Mouse (Mus musculus) forebrain, embryonic 14.5 days (tissue): ENCODE measurements around the gene Rpap3. TPM values are rescaled to one million over a fixed set of nuclear protein-coding genes. Genes with fewer than 3 reads are reported as not detected.

Source experiments
- ATAC-seq: fragments of 200-750 bp; cut with Nextera tagmentation; 2 replicates; pipeline ENCODE4 v1.8.0; 2017; ENCODE audit warnings: mild to moderate bottlenecking, moderate library complexity
- DNase-seq: peaks from one replicate; pipeline ENCODE4 v3.0.0-alpha.2; 2015; ENCODE audit warnings: low spot score
- H3K27ac ChIP-seq: fragments of 300-500 bp; sonication (generic); 2 replicates; pipeline ENCODE4 v1.5.1; 2014; ENCODE audit warnings: low read depth, mild to moderate bottlenecking, control low read depth, low read length, moderate library complexity
- H3K27me3 ChIP-seq: fragments of 300-500 bp; sonication (generic); replicated peaks from 2 replicates; pipeline ENCODE4 v1.6.1; 2014; ENCODE audit warnings: low read length, control low read depth, mixed read lengths; ENCODE audit not compliant: control insufficient read depth, insufficient read depth
- H3K36me3 ChIP-seq: fragments of 300-500 bp; sonication (generic); 2 replicates; pipeline ENCODE4 v1.6.1; 2014; ENCODE audit warnings: low read length, control low read depth; ENCODE audit not compliant: control insufficient read depth, insufficient read depth
- H3K4me1 ChIP-seq: fragments of 300-500 bp; sonication (generic); 2 replicates; pipeline ENCODE4 v1.6.1; 2014; ENCODE audit warnings: antibody characterized with exemption, low read length, control low read depth; ENCODE audit not compliant: control insufficient read depth, insufficient read depth
- H3K4me2 ChIP-seq: fragments of 300-500 bp; sonication (generic); 2 replicates; pipeline ENCODE4 v1.6.1; 2014; ENCODE audit warnings: mild to moderate bottlenecking, control low read depth, low read length
- H3K4me3 ChIP-seq: fragments of 300-500 bp; sonication (generic); 2 replicates; pipeline ENCODE4 v1.5.1; 2014; ENCODE audit warnings: low read depth, low read length, control low read depth
- H3K9ac ChIP-seq: fragments of 300-500 bp; sonication (generic); 2 replicates; pipeline ENCODE4 v1.6.1; 2014; ENCODE audit warnings: mild to moderate bottlenecking, low read length, control low read depth, moderate library complexity
- H3K9me3 ChIP-seq: fragments of 300-500 bp; sonication (generic); replicated peaks from 2 replicates; pipeline ENCODE4 v1.6.1; 2016; ENCODE audit warnings: low read length, control low read depth, mixed read lengths; ENCODE audit not compliant: control insufficient read depth
- WGBS: fragments of 180-500 bp; shearing (Covaris S2); extraction: QIAGEN DNeasy Blood & Tissue Kit; methylation state at CpG from one replicate; pipeline ENCODE4 v1.1.7; 2014; 5-methylcytosine and 5-hydroxymethylcytosine counted together
- polyA plus RNA-seq: library from polyadenylated mRNA; unstranded; fragments of >200 nt; fragmentation: Nextera tagmentation; extraction: Ambion mirVana; gene quantifications from 2 replicates; pipeline ENCODE4 v1.2.1, GENCODE M21; 2014

Rpap3 gene
- polyA plus RNA-seq, 1 experiment from 2014 or later, result 45.4 TPM

GRCm38 (mm10) chr15:97657856-97658754, 47.5 kb downstream of the Rpap3 start:
- ATAC-seq, result no peak
- 73% methylated on average over 26 of the region's 26 CpGs for WGBS
- Histone ChIP-seq H3K4me2 (no peak overlapping the region), H3K4me3 (no peak overlapping the region), H3K27ac (no peak overlapping the region), H3K9ac (no peak overlapping the region), H3K9me3 (no peaks in the 10 kb centered on the region), H3K36me3 (no peaks in the 10 kb centered on the region), H3K27me3 (no peaks in the 10 kb centered on the region), H3K4me1 (no peaks in the 10 kb centered on the region)
- no peak for DNase-seq

- no peaks in the 10 kb centered on the region for H3K9me3 ChIP-seq
- no peak overlapping the region for H3K27ac ChIP-seq
- H3K9ac ChIP-seq, result no peak overlapping the region
- 95% methylated on average over 14 of the region's 14 CpGs for WGBS
- no peaks in the 10 kb centered on the region for H3K4me1 ChIP-seq
- no peak overlapping the region for H3K4me2 ChIP-seq
- no peak for ATAC-seq
- no peaks in the 10 kb centered on the region for H3K27me3 ChIP-seq
- no peak overlapping the region for H3K4me3 ChIP-seq
- DNase-seq, result no peak
- no peaks in the 10 kb centered on the region for H3K36me3 ChIP-seq
Measured at GRCm38 (mm10) chr15:97657420-97657819, 48.2 kb downstream of the Rpap3 start.

GRCm38 (mm10) chr15:97649726-97650125, 55.9 kb downstream of the Rpap3 start:
- Histone ChIP-seq H3K9ac (no peak overlapping the region), H3K9me3 (no peaks in the 10 kb centered on the region), H3K27ac (no peak overlapping the region), H3K27me3 (no peaks in the 10 kb centered on the region), H3K36me3 (no peaks in the 10 kb centered on the region), H3K4me3 (no peak overlapping the region), H3K4me1 (0 out of 2 replicates have a peak, but pooled peaks cover 2% of the 10 kb centered on the region), H3K4me2 (no peak overlapping the region)
- WGBS, result 78% methylated on average over 4 of the region's 4 CpGs
- ATAC-seq (no peak), DNase-seq (no peak)

GRCm38 (mm10) chr15:97648176-97648575, 57.4 kb downstream of the Rpap3 start:
- no peak overlapping the region for H3K4me3 ChIP-seq
- no peak overlapping the region for H3K27ac ChIP-seq
- DNase-seq (no peak), ATAC-seq (no peak)
- H3K9me3 ChIP-seq, result no peaks in the 10 kb centered on the region
- no peak overlapping the region for H3K9ac ChIP-seq
- H3K27me3 ChIP-seq, result no peaks in the 10 kb centered on the region
- no peak overlapping the region for H3K4me2 ChIP-seq
- no peaks in the 10 kb centered on the region for H3K36me3 ChIP-seq
- WGBS, result 88% methylated on average over 18 of the region's 18 CpGs
- H3K4me1 ChIP-seq, result 0 out of 2 replicates have a peak, but pooled peaks cover 2% of the 10 kb centered on the region

GRCm38 (mm10) chr15:97646426-97646825, 59.2 kb downstream of the Rpap3 start:
- DNase-seq (no peak), ATAC-seq (no peak)
- Histone ChIP-seq H3K27me3 (no peaks in the 10 kb centered on the region), H3K4me3 (no peak overlapping the region), H3K36me3 (no peaks in the 10 kb centered on the region), H3K4me2 (no peak overlapping the region), H3K9me3 (no peaks in the 10 kb centered on the region), H3K27ac (no peak overlapping the region), H3K9ac (no peak overlapping the region), H3K4me1 (0 out of 2 replicates have a peak, but pooled peaks cover 2% of the 10 kb centered on the region)
- WGBS, result 44% methylated on average over 7 of the region's 7 CpGs

GRCm38 (mm10) chr15:97643986-97644385, 61.6 kb downstream of the Rpap3 start:
- no peaks in the 10 kb centered on the region for H3K9me3 ChIP-seq
- H3K4me3 ChIP-seq, result no peak overlapping the region
- no peaks in the 10 kb centered on the region for H3K36me3 ChIP-seq
- WGBS, result 86% methylated on average over 4 of the region's 4 CpGs
- H3K27ac ChIP-seq, result no peak overlapping the region
- ATAC-seq, result no peak
- 0 out of 2 replicates have a peak, but pooled peaks cover 2% of the 10 kb centered on the region for H3K4me1 ChIP-seq
- H3K27me3 ChIP-seq, result no peaks in the 10 kb centered on the region
- H3K9ac ChIP-seq, result no peak overlapping the region
- no peak overlapping the region for H3K4me2 ChIP-seq
- no peak for DNase-seq

Other genes starting within 250 kb of the Rpap3 start
- 0.11 and 0.14 TPM in 2 replicates for gene Endou, start 25.5 kb upstream of the Rpap3 start, polyA plus RNA-seq
- gene Rapgef3, start 62.1 kb upstream of the Rpap3 start, polyA plus RNA-seq, result 4.9 and 6.4 TPM in 2 replicates
- gene Slc48a1, start 72.7 kb upstream of the Rpap3 start, polyA plus RNA-seq, result 65.4 and 69.1 TPM in 2 replicates
- gene Hdac7, start 138.7 kb upstream of the Rpap3 start, polyA plus RNA-seq, result 19.5 and 20.0 TPM in 2 replicates
- gene Vdr, start 204.8 kb upstream of the Rpap3 start, polyA plus RNA-seq, result 0.20 TPM in 1 of 2 replicates, not detected in the other